Mouse (Mus musculus) forebrain, embryonic 11.5 days (tissue): Measurements from ENCODE around the gene Shank1. TPM values are rescaled to one million over a fixed set of nuclear protein-coding genes. Genes with fewer than 3 reads are reported as not detected.

Source experiments
- ATAC-seq: fragments of 200-750 bp; cut with Nextera tagmentation; replicated peaks from 2 replicates; pipeline ENCODE4 v1.8.0; 2017; ENCODE audit warnings: moderate TSS enrichment; ENCODE audit not compliant: low FRiP score
- DNase-seq: peaks from one replicate; pipeline ENCODE4 v3.0.0-alpha.2; 2017; ENCODE audit warnings: low spot score
- H3K27ac ChIP-seq: fragments of 300-500 bp; sonication (generic); 2 replicates; pipeline ENCODE4 v1.5.1; 2014; ENCODE audit warnings: low read depth, low read length
- H3K27me3 ChIP-seq: fragments of 300-500 bp; sonication (generic); 2 replicates; pipeline ENCODE4 v1.6.1; 2014; ENCODE audit warnings: mild to moderate bottlenecking, low read length, mixed read lengths; ENCODE audit not compliant: control insufficient read depth, insufficient read depth
- H3K36me3 ChIP-seq: fragments of 300-500 bp; sonication (generic); 2 replicates; pipeline ENCODE4 v1.6.1; 2014; ENCODE audit warnings: mild to moderate bottlenecking, low read length, moderate library complexity, mixed read lengths; ENCODE audit not compliant: control insufficient read depth, insufficient read depth
- H3K4me1 ChIP-seq: fragments of 300-500 bp; sonication (generic); replicated peaks from 2 replicates; pipeline ENCODE4 v1.6.1; 2014; ENCODE audit warnings: low read length, mixed read lengths; ENCODE audit not compliant: control insufficient read depth, insufficient read depth
- H3K4me2 ChIP-seq: fragments of 300-500 bp; sonication (generic); 2 replicates; pipeline ENCODE4 v1.6.1; 2014; ENCODE audit warnings: low read depth, mild to moderate bottlenecking, low read length, moderate library complexity, mixed read lengths; ENCODE audit not compliant: severe bottlenecking
- H3K4me3 ChIP-seq: fragments of 300-500 bp; sonication (generic); 2 replicates; pipeline ENCODE4 v1.5.1; 2014; ENCODE audit warnings: low read depth, low read length
- H3K9ac ChIP-seq: fragments of 300-500 bp; sonication (generic); 2 replicates; pipeline ENCODE4 v1.6.1; 2014; ENCODE audit warnings: low read length
- H3K9me3 ChIP-seq: fragments of 300-500 bp; sonication (generic); 2 replicates; pipeline ENCODE4 v1.6.1; 2016; ENCODE audit warnings: low read length, mixed read lengths; ENCODE audit not compliant: control insufficient read depth
- WGBS: fragments of 180-500 bp; shearing (Covaris S2); extraction: QIAGEN DNeasy Blood & Tissue Kit; methylation state at CpG from one replicate; pipeline ENCODE4 v1.1.7; 2014; 5-methylcytosine and 5-hydroxymethylcytosine counted together
- polyA plus RNA-seq: library from polyadenylated mRNA; unstranded; fragments of >200 nt; fragmentation: Nextera tagmentation; extraction: Ambion mirVana; gene quantifications from 2 replicates; pipeline ENCODE4 v1.2.1, GENCODE M21; 2014

Shank1 gene
- polyA plus RNA-seq, 1 experiment from 2014 or later: 4.2 TPM

GRCm38 (mm10) chr7:44401673-44402072 lies 91.6 kb downstream of the Shank1 start:
- 89% methylated on average over 6 of the region's 6 CpGs for WGBS
- no peak for ATAC-seq
- no peak for DNase-seq
- Histone ChIP-seq H3K9ac (no peak overlapping the region), H3K4me1 (0 out of 2 replicates have a peak, but pooled peaks cover 2% of the 10 kb centered on the region), H3K9me3 (no peaks in the 10 kb centered on the region), H3K27ac (no peak overlapping the region), H3K27me3 (no peaks in the 10 kb centered on the region; the same call in 1 of the 2 replicates), H3K4me3 (no peak overlapping the region), H3K4me2 (no peak overlapping the region), H3K36me3 (no peaks in the 10 kb centered on the region)

GRCm38 (mm10) chr7:44405346-44406014 lies 95.4 kb downstream of the Shank1 start:
- peak; percentile 98 for DNase-seq
- no peaks in the 10 kb centered on the region; the same call in 1 of the 2 replicates for H3K27me3 ChIP-seq
- peak; percentile 97 for ATAC-seq
- H3K4me3 ChIP-seq: peak overlapping the region; percentile 30
- H3K36me3 ChIP-seq: no peaks in the 10 kb centered on the region
- H3K27ac ChIP-seq: peak overlapping the region; percentile 80
- H3K9ac ChIP-seq: peak overlapping the region; percentile 55; the same call in 1 of the 2 replicates
- H3K4me2 ChIP-seq: peak overlapping the region; percentile 67
- 2% methylated on average over 27 of the region's 27 CpGs for WGBS
- H3K4me1 ChIP-seq: 0 out of 2 replicates have a peak, but pooled peaks cover 2% of the 10 kb centered on the region
- H3K9me3 ChIP-seq: no peaks in the 10 kb centered on the region

- H3K27ac ChIP-seq: no peak overlapping the region
- ATAC-seq: no peak
- under 1% methylated on average over 5 of the region's 5 CpGs for WGBS
Measured at GRCm38 (mm10) chr7:44406015-44406355, 95.9 kb downstream of the Shank1 start.

More at GRCm38 (mm10) chr7:44406015-44406355, 95.9 kb downstream of the Shank1 start:
- Histone ChIP-seq H3K4me1 (0 out of 2 replicates have a peak, but pooled peaks cover 2% of the 10 kb centered on the region), H3K9ac (no peak overlapping the region), H3K9me3 (no peaks in the 10 kb centered on the region), H3K36me3 (no peaks in the 10 kb centered on the region), H3K27me3 (no peaks in the 10 kb centered on the region; the same call in 1 of the 2 replicates), H3K4me2 (no peak overlapping the region), H3K4me3 (no peak overlapping the region)
- DNase-seq: no peak

Other genes with a start within 250 kb of the Shank1 start
- gene Klk1b21, start 207.9 kb upstream of the Shank1 start, polyA plus RNA-seq: not detected in 2 replicates
- gene Klk1b22, start 197.6 kb upstream of the Shank1 start, polyA plus RNA-seq: not detected in 2 replicates
- gene Klk1b16, start 173.5 kb upstream of the Shank1 start, polyA plus RNA-seq: not detected in 2 replicates
- not detected in 2 replicates for gene Klk1b24, start 122.0 kb upstream of the Shank1 start, polyA plus RNA-seq
- gene Klk1b3, start 112.1 kb upstream of the Shank1 start, polyA plus RNA-seq: not detected in 2 replicates
- gene Klk1b4, start 102.8 kb upstream of the Shank1 start, polyA plus RNA-seq: not detected in 2 replicates
- not detected in 2 replicates for gene Klk1b5, start 94.3 kb upstream of the Shank1 start, polyA plus RNA-seq
- gene Klk1, start 84.9 kb upstream of the Shank1 start, polyA plus RNA-seq: not detected in 2 replicates
- gene Gm36864, start 74.1 kb upstream of the Shank1 start, polyA plus RNA-seq: not detected in 2 replicates
- 0.99 and 1.3 TPM in 2 replicates for gene 1700028J19Rik, start 63.6 kb upstream of the Shank1 start, polyA plus RNA-seq
- 167 and 178 TPM in 2 replicates for gene 2410002F23Rik, start 63.5 kb upstream of the Shank1 start, polyA plus RNA-seq
- gene Acp4, start 52.9 kb upstream of the Shank1 start, polyA plus RNA-seq: 0.17 TPM in 1 of 2 replicates, not detected in the other
- gene Gm15517, start 48.8 kb upstream of the Shank1 start, polyA plus RNA-seq: not detected in 2 replicates
- gene Clec11a, start 3.4 kb upstream of the Shank1 start, polyA plus RNA-seq: 3.2 TPM in 2 replicates
- gene Syt3, start 73.8 kb downstream of the Shank1 start, polyA plus RNA-seq: 3.2 and 4.0 TPM in 2 replicates
- gene 1700008O03Rik, start 75.6 kb downstream of the Shank1 start, polyA plus RNA-seq: 0.89 and 0.96 TPM in 2 replicates
- 8.2 and 9.8 TPM in 2 replicates for gene Lrrc4b, start 118.8 kb downstream of the Shank1 start, polyA plus RNA-seq
- 2.6 and 2.9 TPM in 2 replicates for gene Aspdh, start 155.1 kb downstream of the Shank1 start, polyA plus RNA-seq
- gene Josd2, start 157.7 kb downstream of the Shank1 start, polyA plus RNA-seq: 60.9 and 68.9 TPM in 2 replicates
- 115 and 124 TPM in 2 replicates for gene Emc10, start 186.3 kb downstream of the Shank1 start, polyA plus RNA-seq
- gene Fam71e1, start 186.3 kb downstream of the Shank1 start, polyA plus RNA-seq: 22.3 and 25.3 TPM in 2 replicates
- 0.23 TPM in 1 of 2 replicates, not detected in the other for gene Mybpc2, start 214.4 kb downstream of the Shank1 start, polyA plus RNA-seq
- 0.13 and 0.23 TPM in 2 replicates for gene Spib, start 221.8 kb downstream of the Shank1 start, polyA plus RNA-seq
- 124 and 133 TPM in 2 replicates for gene Pold1, start 238.6 kb downstream of the Shank1 start, polyA plus RNA-seq
- gene Nr1h2, start 243.7 kb downstream of the Shank1 start, polyA plus RNA-seq: 72.3 and 76.4 TPM in 2 replicates